Mouse (Mus musculus): Measurements from ENCODE around the gene Cdc25b. TPM values are rescaled to one million over a fixed set of nuclear protein-coding genes. Genes with fewer than 3 reads are reported as not detected.
A peak's percentile ranks its signal among the peaks of the same experiment; 100 is the strongest.

The Cdc25b gene
- polyA plus RNA-seq, 1 experiment from 2014 or later = 55.5 TPM

- H3K27ac ChIP-seq = no peak overlapping the region
Measured at GRCm38 (mm10) chr2:131176491-131176890, 10.3 kb upstream of the Cdc25b start.

GRCm38 (mm10) chr2:131177932-131178331, 8.8 kb upstream of the Cdc25b start:
- H3K4me1 ChIP-seq (replicated peaks) = peaks cover 39% of the 10 kb centered on the region
- no peaks in the 10 kb centered on the region for H3K9me3 ChIP-seq
- H3K4me2 ChIP-seq = peak overlapping the region; percentile 97
- 90% methylated on average over 9 of the region's 9 CpGs for WGBS
- H3K27ac ChIP-seq = no peak overlapping the region
- no peak for ATAC-seq (ENCODE audit: insufficient number of reproducible peaks, insufficient read depth, low FRiP score, low TSS enrichment, low read depth)
- peak overlapping the region; percentile 91 for H3K9ac ChIP-seq (replicated peaks)
- peaks cover 15% of the 10 kb centered on the region for H3K27me3 ChIP-seq
- peak overlapping the region; percentile 84 for H3K4me3 ChIP-seq (replicated peaks)
- H3K36me3 ChIP-seq = peaks cover 20% of the 10 kb centered on the region; the same call in 1 of the 2 replicates

More at GRCm38 (mm10) chr2:131176491-131176890, 10.3 kb upstream of the Cdc25b start:
- Histone ChIP-seq H3K9me3 (no peaks in the 10 kb centered on the region), H3K9ac (replicated peaks) (no peak overlapping the region), H3K4me3 (replicated peaks) (no peak overlapping the region), H3K27me3 (peaks cover 30% of the 10 kb centered on the region), H3K36me3 (peaks cover 20% of the 10 kb centered on the region; the same call in 1 of the 2 replicates), H3K4me1 (replicated peaks) (peaks cover 43% of the 10 kb centered on the region), H3K4me2 (peak overlapping the region; percentile 97; the same call in 1 of the 2 replicates)
- 75% methylated on average over 5 of the region's 5 CpGs for WGBS
- no peak for ATAC-seq (ENCODE audit: insufficient number of reproducible peaks, insufficient read depth, low FRiP score, low TSS enrichment, low read depth)

- no peaks in the 10 kb centered on the region for H3K9me3 ChIP-seq
- no peak for ATAC-seq (ENCODE audit: insufficient number of reproducible peaks, insufficient read depth, low FRiP score, low TSS enrichment, low read depth)
- peak overlapping the region; percentile 97 for H3K4me2 ChIP-seq
- WGBS = 37% methylated on average over 26 of the region's 26 CpGs
- peak overlapping the region; percentile 84 for H3K4me3 ChIP-seq (replicated peaks)
- peak overlapping the region; percentile 91 for H3K9ac ChIP-seq (replicated peaks)
- peaks cover 6% of the 10 kb centered on the region for H3K27me3 ChIP-seq
- H3K36me3 ChIP-seq = peaks cover 20% of the 10 kb centered on the region; the same call in 1 of the 2 replicates
- H3K27ac ChIP-seq = peak overlapping the region; percentile 84
- H3K4me1 ChIP-seq (replicated peaks) = peaks cover 39% of the 10 kb centered on the region
Measured at GRCm38 (mm10) chr2:131178828-131179245, 7.9 kb upstream of the Cdc25b start.

- H3K9me3 ChIP-seq = no peaks in the 10 kb centered on the region
- WGBS = under 1% methylated on average over 67 of the region's 67 CpGs
- H3K27me3 ChIP-seq = 0 out of 2 replicates have a peak, but pooled peaks cover under 1% of the 10 kb centered on the region
- H3K36me3 ChIP-seq = peaks cover 20% of the 10 kb centered on the region; the same call in 1 of the 2 replicates
- peak overlapping the region; percentile 84 for H3K27ac ChIP-seq
- H3K4me2 ChIP-seq = peak overlapping the region; percentile 97
- peak overlapping the region; percentile 84 for H3K4me3 ChIP-seq (replicated peaks)
- peaks cover 34% of the 10 kb centered on the region for H3K4me1 ChIP-seq (replicated peaks)
- ATAC-seq (ENCODE audit: insufficient number of reproducible peaks, insufficient read depth, low FRiP score, low TSS enrichment, low read depth) = peak; percentile 56; the same call in 1 of the 2 replicates
- peak overlapping the region; percentile 91 for H3K9ac ChIP-seq (replicated peaks)
Measured at GRCm38 (mm10) chr2:131179246-131179886, 7.4 kb upstream of the Cdc25b start.

- Histone ChIP-seq H3K9ac (replicated peaks) (peak within 1 kb of the TSS; percentile 91), H3K9me3 (no peaks in the 10 kb centered on the region), H3K4me2 (peak within 1 kb of the TSS; percentile 97), H3K27me3 (no peaks in the 10 kb centered on the region), H3K36me3 (peaks cover 20% of the 10 kb centered on the region; the same call in 1 of the 2 replicates), H3K27ac (peak within 1 kb of the TSS; percentile 84), H3K4me1 (replicated peaks) (peaks cover 31% of the 10 kb centered on the region), H3K4me3 (replicated peaks) (peak within 1 kb of the TSS; percentile 84)
- ATAC-seq (ENCODE audit: insufficient number of reproducible peaks, insufficient read depth, low FRiP score, low TSS enrichment, low read depth) = peak; percentile 73
- 3% methylated on average over 49 of the region's 57 CpGs for WGBS
Measured at GRCm38 (mm10) chr2:131179990-131180587, 6.7 kb upstream of the Cdc25b start, which contains the start of gene Cenpb. Gene Cenpb (minus strand): TSS chr2:131180067.

GRCm38 (mm10) chr2:131186343-131186742, 406 bp upstream of the Cdc25b start:
- no peaks in the 10 kb centered on the region for H3K9me3 ChIP-seq
- peaks cover 15% of the 10 kb centered on the region; the same call in 1 of the 2 replicates for H3K36me3 ChIP-seq
- no peak for ATAC-seq (ENCODE audit: insufficient number of reproducible peaks, insufficient read depth, low FRiP score, low TSS enrichment, low read depth)
- H3K4me3 ChIP-seq (replicated peaks) = peak overlapping the region; percentile 69
- peak overlapping the region; percentile 87 for H3K4me2 ChIP-seq
- H3K9ac ChIP-seq (replicated peaks) = peak overlapping the region; percentile 79
- peak overlapping the region; percentile 69 for H3K27ac ChIP-seq
- 1% methylated on average over 14 of the region's 14 CpGs for WGBS
- H3K27me3 ChIP-seq = no peaks in the 10 kb centered on the region
- H3K4me1 ChIP-seq (replicated peaks) = peaks cover 41% of the 10 kb centered on the region

GRCm38 (mm10) chr2:131187602-131187922, 813 bp downstream of the Cdc25b start:
- Histone ChIP-seq H3K4me2 (peak overlapping the region; percentile 87), H3K9me3 (no peaks in the 10 kb centered on the region), H3K27ac (peak overlapping the region; percentile 83; the same call in 1 of the 2 replicates), H3K4me3 (replicated peaks) (peak overlapping the region; percentile 69), H3K4me1 (replicated peaks) (peaks cover 41% of the 10 kb centered on the region), H3K27me3 (no peaks in the 10 kb centered on the region), H3K9ac (replicated peaks) (peak overlapping the region; percentile 79), H3K36me3 (peaks cover 25% of the 10 kb centered on the region)
- ATAC-seq (ENCODE audit: insufficient number of reproducible peaks, insufficient read depth, low FRiP score, low TSS enrichment, low read depth) = no peak
- WGBS = 21% methylated on average over 3 of the region's 3 CpGs

- peaks cover 41% of the 10 kb centered on the region for H3K4me1 ChIP-seq (replicated peaks)
- no peak for ATAC-seq (ENCODE audit: insufficient number of reproducible peaks, insufficient read depth, low FRiP score, low TSS enrichment, low read depth)
- H3K27me3 ChIP-seq = no peaks in the 10 kb centered on the region
- peak overlapping the region; percentile 87 for H3K4me2 ChIP-seq
- no peak overlapping the region for H3K27ac ChIP-seq
- H3K9ac ChIP-seq (replicated peaks) = 0 out of 2 replicates have a peak overlapping the region, but pooled peaks have one; percentile 79
- H3K4me3 ChIP-seq (replicated peaks) = peak overlapping the region; percentile 69
- H3K9me3 ChIP-seq = no peaks in the 10 kb centered on the region
- peaks cover 32% of the 10 kb centered on the region for H3K36me3 ChIP-seq
- 95% methylated on average over 5 of the region's 5 CpGs for WGBS
Measured at GRCm38 (mm10) chr2:131188311-131188710, 1.6 kb downstream of the Cdc25b start.

- 45% methylated on average over 5 of the region's 5 CpGs for WGBS
- H3K4me2 ChIP-seq = peak overlapping the region; percentile 19
- H3K27me3 ChIP-seq = no peaks in the 10 kb centered on the region
- H3K36me3 ChIP-seq = peaks cover 46% of the 10 kb centered on the region
- ATAC-seq (ENCODE audit: insufficient number of reproducible peaks, insufficient read depth, low FRiP score, low TSS enrichment, low read depth) = no peak
- H3K4me3 ChIP-seq (replicated peaks) = no peak overlapping the region
- H3K4me1 ChIP-seq (replicated peaks) = peaks cover 41% of the 10 kb centered on the region
- H3K9ac ChIP-seq (replicated peaks) = no peak overlapping the region
- H3K9me3 ChIP-seq = no peaks in the 10 kb centered on the region
- H3K27ac ChIP-seq = 0 out of 2 replicates have a peak overlapping the region, but pooled peaks have one; percentile 17
Measured at GRCm38 (mm10) chr2:131189521-131190309, 3.0 kb downstream of the Cdc25b start.

- WGBS = 32% methylated on average over 10 of the region's 10 CpGs
- H3K27ac ChIP-seq = 0 out of 2 replicates have a peak overlapping the region, but pooled peaks have one; percentile 17
- H3K4me3 ChIP-seq (replicated peaks) = no peak overlapping the region
- peak overlapping the region; percentile 19; the same call in 1 of the 2 replicates for H3K4me2 ChIP-seq
- H3K4me1 ChIP-seq (replicated peaks) = peaks cover 41% of the 10 kb centered on the region
- peaks cover 54% of the 10 kb centered on the region for H3K36me3 ChIP-seq
- no peaks in the 10 kb centered on the region for H3K9me3 ChIP-seq
- no peaks in the 10 kb centered on the region for H3K27me3 ChIP-seq
- ATAC-seq (ENCODE audit: insufficient number of reproducible peaks, insufficient read depth, low FRiP score, low TSS enrichment, low read depth) = no peak; the same call in 1 of the 2 replicates
- no peak overlapping the region for H3K9ac ChIP-seq (replicated peaks)
Measured at GRCm38 (mm10) chr2:131190344-131191004, 3.7 kb downstream of the Cdc25b start.

Measured in limb, embryonic 12.5 days (tissue).